Comparison of ENCODE assay signal across 8 mouse cellular contexts in genomic region chr7:65692883-65693282, GRCm38 (mm10). TPM values are rescaled to one million over a fixed set of nuclear protein-coding genes. Genes with fewer than 3 reads are reported as not detected.
DNase-seq lines count a peak whose midpoint lies in the region; ATAC-seq and TF ChIP-seq lines count a peak whose summit lies in the region.

No protein-coding gene starts in this region.

- no peaks in the 10 kb centered on the region for H3K27me3 ChIP-seq in heart, embryonic 11.5 days (ENCODE audit: control insufficient read depth, insufficient read depth, low read length)
- no peaks in the 10 kb centered on the region for H3K27me3 ChIP-seq in intestine, embryonic 16.5 days (replicated peaks; ENCODE audit: control insufficient read depth, insufficient read depth, low read length)
- no peaks in the 10 kb centered on the region for H3K27me3 ChIP-seq in liver, postnatal 0 days (ENCODE audit: insufficient read depth, low read length)
- no peaks in the 10 kb centered on the region for H3K27me3 ChIP-seq in neural tube, embryonic 15.5 days (replicated peaks)

- H3K27ac ChIP-seq in heart, embryonic 11.5 days (ENCODE audit: low read depth, low read length) = peak overlapping the region; percentile 10; the same call in 1 of the 2 replicates
- H3K27ac ChIP-seq in cortical plate, adult 2 months (ENCODE audit: insufficient read depth, low read length) = no peak overlapping the region
- H3K27ac ChIP-seq in intestine, embryonic 16.5 days (ENCODE audit: low read length) = peak overlapping the region; percentile 76
- no peak overlapping the region for H3K27ac ChIP-seq in liver, postnatal 0 days (ENCODE audit: low read depth)
- H3K27ac ChIP-seq in neural tube, embryonic 15.5 days (replicated peaks) = peak overlapping the region; percentile 86

- H3K9ac ChIP-seq in heart, embryonic 11.5 days (ENCODE audit: low read depth, low read length) = peak overlapping the region; percentile 95
- H3K9ac ChIP-seq in intestine, embryonic 16.5 days (ENCODE audit: low read depth, low read length) = peak overlapping the region; percentile 87
- peak overlapping the region; percentile 82 for H3K9ac ChIP-seq in liver, postnatal 0 days (replicated peaks)
- H3K9ac ChIP-seq in neural tube, embryonic 15.5 days (replicated peaks) = peak overlapping the region; percentile 93

- peak overlapping the region; percentile 90 for H3K4me3 ChIP-seq in heart, embryonic 11.5 days (ENCODE audit: low read depth, low read length)
- peak overlapping the region; percentile 59 for H3K4me3 ChIP-seq in cortical plate, adult 2 months (ENCODE audit: insufficient read depth, low read length)
- peak overlapping the region; percentile 90 for H3K4me3 ChIP-seq in intestine, embryonic 16.5 days (ENCODE audit: low read length)
- peak overlapping the region; percentile 84 for H3K4me3 ChIP-seq in liver, postnatal 0 days (ENCODE audit: low read depth, low read length)
- peak overlapping the region; percentile 90 for H3K4me3 ChIP-seq in neural tube, embryonic 15.5 days (replicated peaks)

- ATAC-seq in heart, embryonic 11.5 days (replicated peaks; ENCODE audit: insufficient number of reproducible peaks, low FRiP score, low TSS enrichment) = peak; percentile 18; the same call in 1 of the 2 replicates
- ATAC-seq in intestine, embryonic 16.5 days = peak; percentile 84
- ATAC-seq in liver, postnatal 0 days = peak; percentile 44
- ATAC-seq in neural tube, embryonic 15.5 days (ENCODE audit: low FRiP score) = peak; percentile 51

- H3K9me3 ChIP-seq in heart, embryonic 11.5 days (replicated peaks; ENCODE audit: control insufficient read depth, low read length) = no peaks in the 10 kb centered on the region
- no peaks in the 10 kb centered on the region for H3K9me3 ChIP-seq in intestine, embryonic 16.5 days (ENCODE audit: control insufficient read depth, low read length)
- H3K9me3 ChIP-seq in liver, postnatal 0 days (ENCODE audit: low read length) = no peaks in the 10 kb centered on the region
- H3K9me3 ChIP-seq in neural tube, embryonic 15.5 days (replicated peaks) = no peaks in the 10 kb centered on the region

- DNase-seq in heart, adult 18-20 months = no peak
- DNase-seq in liver, postnatal 0 days = no peak
- DNase-seq in right cerebral cortex, postnatal 25 days = no peak
- DNase-seq in thymus, postnatal 25 days = no peak

- H3K36me3 ChIP-seq in heart, embryonic 11.5 days (ENCODE audit: control insufficient read depth, insufficient read depth, low read length) = peaks cover 9% of the 10 kb centered on the region
- H3K36me3 ChIP-seq in intestine, embryonic 16.5 days (ENCODE audit: control insufficient read depth, insufficient read depth, low read length) = peaks cover 8% of the 10 kb centered on the region; the same call in 1 of the 2 replicates
- H3K36me3 ChIP-seq in liver, postnatal 0 days (replicated peaks; ENCODE audit: insufficient read depth, low read length) = peaks cover 20% of the 10 kb centered on the region
- peaks cover 29% of the 10 kb centered on the region for H3K36me3 ChIP-seq in neural tube, embryonic 15.5 days

- WGBS in heart, embryonic 11.5 days (ENCODE audit: insufficient replicate concordance) = 2% methylated on average over 10 of the region's 10 CpGs
- WGBS in intestine, embryonic 16.5 days = 2% methylated on average over 10 of the region's 10 CpGs
- WGBS in liver, postnatal 0 days (ENCODE audit: insufficient replicate concordance) = 4% methylated on average over 10 of the region's 10 CpGs
- WGBS in neural tube, embryonic 15.5 days = 4% methylated on average over 10 of the region's 10 CpGs

- TF ChIP-seq POLR2A in cortical plate, adult 2 months (IDR thresholded peaks at IDR 0.05; ENCODE audit: extremely low read depth, insufficient read depth, low read length) = no peak

- no peak for TF ChIP-seq CTCF in cortical plate, adult 2 months (IDR thresholded peaks at IDR 0.05; ENCODE audit: extremely low read depth, insufficient read depth, low read length)
- no peak for TF ChIP-seq CTCF in liver, postnatal 0 days (IDR thresholded peaks at IDR 0.05; ENCODE audit: low read depth)

- peak overlapping the region; percentile 89 for H3K4me2 ChIP-seq in heart, embryonic 11.5 days
- peak overlapping the region; percentile 79 for H3K4me2 ChIP-seq in intestine, embryonic 16.5 days (ENCODE audit: low read depth, low read length)
- H3K4me2 ChIP-seq in liver, postnatal 0 days (ENCODE audit: low read depth, low read length) = peak overlapping the region; percentile 76
- peak overlapping the region; percentile 73 for H3K4me2 ChIP-seq in neural tube, embryonic 15.5 days

- H3K4me1 ChIP-seq in heart, embryonic 11.5 days (ENCODE audit: control insufficient read depth, insufficient read depth, low read length) = peaks cover 9% of the 10 kb centered on the region
- H3K4me1 ChIP-seq in cortical plate, adult 2 months (ENCODE audit: control insufficient read depth, insufficient read depth, low read length) = peaks cover 3% of the 10 kb centered on the region; the same call in 1 of the 2 replicates
- H3K4me1 ChIP-seq in intestine, embryonic 16.5 days (ENCODE audit: control insufficient read depth, insufficient read depth, low read length) = peaks cover 20% of the 10 kb centered on the region
- H3K4me1 ChIP-seq in liver, postnatal 0 days (ENCODE audit: insufficient read depth) = peaks cover 16% of the 10 kb centered on the region
- H3K4me1 ChIP-seq in neural tube, embryonic 15.5 days = peaks cover 21% of the 10 kb centered on the region

- no peak for TF ChIP-seq EP300 in liver, postnatal 0 days (IDR thresholded peaks at IDR 0.05; ENCODE audit: low read depth)

RNA-seq across cellular contexts. Expression of gene Tm2d3, which starts 1.9 kb away (rescaled TPM):
- 48.1 and 49.6 TPM in 2 replicates for polyA plus RNA-seq in heart, embryonic 11.5 days (2014; fragmentation: Nextera tagmentation; extraction: Ambion mirVana)
- total RNA-seq in heart, adult 18-20 months (2021) = 10 to 100 TPM; 20.1 to 24.0 TPM
- polyA plus RNA-seq in cortical plate, adult 2 months (2012; rRNA removed) = 113 and 118 TPM in 2 replicates
- 78.0 and 87.3 TPM in 2 replicates for polyA plus RNA-seq in intestine, embryonic 16.5 days (2015; fragmentation: Nextera tagmentation; extraction: Ambion mirVana)
- polyA plus RNA-seq in liver, postnatal 0 days (2015; fragmentation: Nextera tagmentation; extraction: Ambion mirVana) = 42.8 and 45.0 TPM in 2 replicates
- 80.8 and 90.8 TPM in 2 replicates for polyA plus RNA-seq in neural tube, embryonic 15.5 days (2015; fragmentation: Nextera tagmentation; extraction: Ambion mirVana)

RNA-seq across cellular contexts. Expression of gene Tarsl2, which starts 48.2 kb away (rescaled TPM):
- 18.9 and 19.5 TPM in 2 replicates for polyA plus RNA-seq in heart, embryonic 11.5 days (2014; fragmentation: Nextera tagmentation; extraction: Ambion mirVana)
- 10 to 100 TPM; 33.2 to 34.3 TPM for total RNA-seq in heart, adult 18-20 months (2021)
- 21.7 and 22.0 TPM in 2 replicates for polyA plus RNA-seq in cortical plate, adult 2 months (2012; rRNA removed)
- 5.9 and 6.6 TPM in 2 replicates for polyA plus RNA-seq in intestine, embryonic 16.5 days (2015; fragmentation: Nextera tagmentation; extraction: Ambion mirVana)
- 5.7 and 5.9 TPM in 2 replicates for polyA plus RNA-seq in liver, postnatal 0 days (2015; fragmentation: Nextera tagmentation; extraction: Ambion mirVana)
- 20.5 and 22.3 TPM in 2 replicates for polyA plus RNA-seq in neural tube, embryonic 15.5 days (2015; fragmentation: Nextera tagmentation; extraction: Ambion mirVana)

Comparison
In these comparisons a context has a peak if more than half of its experiments do, and no peak if none do; other contexts are left out.
1. ATAC-seq: peak in every context shown above with its lines; median percentile 84 in intestine, embryonic 16.5 days; 51 in neural tube, embryonic 15.5 days; 44 in liver, postnatal 0 days; 18 in heart, embryonic 11.5 days.
2. H3K27ac ChIP-seq: peak in heart, embryonic 11.5 days (single experiment), intestine, embryonic 16.5 days (single experiment) and neural tube, embryonic 15.5 days (single experiment); none in cortical plate, adult 2 months (single experiment) and liver, postnatal 0 days (single experiment).
3. Peak in every context shown above with its lines, with median percentiles within 50 percentile points of each other: H3K4me2 ChIP-seq, H3K4me3 ChIP-seq and H3K9ac ChIP-seq.